Mouse (Mus musculus) gastrocnemius, adult 8-10 months (tissue): ENCODE measurements around the gene Ndufb3. TPM values are rescaled to one million over a fixed set of nuclear protein-coding genes. Genes with fewer than 3 reads are reported as not detected.
"Not testable (repeated sequence)": the region's sequence is repeated elsewhere in the genome, so short reads cannot be mapped to it uniquely, and the experiment has no call there.

Experiments used
- DNase-seq, 2 experiments: peaks; one replicate each; pipeline ENCODE4 v3.0.0; 2022; ENCODE audit warnings: low spot score in 2 of 2
- total RNA-seq, 4 experiments: library from RNA; stranded (reverse); gene quantifications; 2 replicates each; pipeline ENCODE4 v1.2.4; 2022

Gene Ndufb3
- total RNA-seq, 4 experiments from 2014 or later = 138 to 174 (median 156) TPM

- no peak for DNase-seq
These were observed 30.9 kb downstream of the Ndufb3 start for GRCm38 (mm10) chr1:58617076-58617475.

GRCm38 (mm10) chr1:58617978-58618668, 31.9 kb downstream of the Ndufb3 start:
- no peak for DNase-seq

- DNase-seq = no peak
These were observed 32.6 kb downstream of the Ndufb3 start for GRCm38 (mm10) chr1:58618766-58619165.

GRCm38 (mm10) chr1:58621251-58621650, 35.1 kb downstream of the Ndufb3 start:
- no peak for DNase-seq

GRCm38 (mm10) chr1:58621996-58622748, 36.0 kb downstream of the Ndufb3 start:
- no peak for DNase-seq

GRCm38 (mm10) chr1:58628847-58629246, 42.7 kb downstream of the Ndufb3 start:
- DNase-seq = not testable (repeated sequence)

Other genes starting within 250 kb of the Ndufb3 start
- 10 to 100 TPM; 37.6 to 46.4 (median 43.5) TPM for gene Bzw1, start 193.5 kb upstream of the Ndufb3 start, total RNA-seq
- gene Clk1, start 162.3 kb upstream of the Ndufb3 start, total RNA-seq = 10 to 100 TPM; 25.6 to 43.7 (median 30.1) TPM
- gene Nif3l1, start 141.2 kb upstream of the Ndufb3 start, total RNA-seq = 10 to 100 TPM in 1 of 4 experiments, 1 to 10 TPM in 3; 7.2 to 12.2 (median 9.2) TPM
- gene Ppil3, start 140.9 kb upstream of the Ndufb3 start, total RNA-seq = 10 to 100 TPM; 13.0 to 17.2 (median 13.2) TPM
- 10 to 100 TPM; 10.5 to 13.9 (median 12.5) TPM for gene Orc2, start 81.3 kb upstream of the Ndufb3 start, total RNA-seq
- 10 to 100 TPM in 2 of 4 experiments, 1 to 10 TPM in 2; 6.9 to 11.5 (median 8.8) TPM for gene Fam126b, start 61 bp upstream of the Ndufb3 start, total RNA-seq
- not detected for gene Als2cr12, start 109.6 kb downstream of the Ndufb3 start, total RNA-seq
- gene Cflar, start 125.1 kb downstream of the Ndufb3 start, total RNA-seq = 10 to 100 TPM; 31.3 to 39.7 (median 38.9) TPM
- gene Casp8, start 209.0 kb downstream of the Ndufb3 start, total RNA-seq = 1 to 10 TPM; 1.0 to 2.5 (median 2.0) TPM